20 mouse cellular contexts compared by ENCODE assay signal in genomic region chr1:89709824-89710223, GRCm38 (mm10).
"Had no signal": no experiment of that assay in that cellular context is flagged by ENCODE, and none has a peak within 500 bp of the region (broad histone marks: within the 10 kb centered on the region; RNA-seq: fewer than 3 reads in every experiment).

No protein-coding gene starts in this region.

- H3K27ac ChIP-seq: hindbrain, postnatal 0 days; kidney, postnatal 0 days; layer of hippocampus, adult 2 months; liver, embryonic 14.5 days; macrophage; midbrain, embryonic 12.5 days; midbrain, embryonic 15.5 days; neural tube, embryonic 12.5 days; neural tube, embryonic 15.5 days had no signal

- H3K4me2 ChIP-seq: midbrain, embryonic 12.5 days; midbrain, embryonic 15.5 days; neural tube, embryonic 12.5 days; neural tube, embryonic 15.5 days had no signal

- H3K4me3 ChIP-seq: layer of hippocampus, adult 2 months; midbrain, embryonic 12.5 days; midbrain, embryonic 15.5 days; neural tube, embryonic 12.5 days; neural tube, embryonic 15.5 days had no signal

- H3K27me3 ChIP-seq: midbrain, embryonic 15.5 days; neural tube, embryonic 15.5 days had no signal

- H3K9ac ChIP-seq: liver, embryonic 14.5 days; midbrain, embryonic 12.5 days; midbrain, embryonic 15.5 days; neural tube, embryonic 12.5 days; neural tube, embryonic 15.5 days had no signal

- ATAC-seq: hindbrain, postnatal 0 days; inflammation-experienced regulatory T-cells, adult 6 months; intestine, embryonic 16.5 days; midbrain, embryonic 15.5 days had no signal

- DNase-seq: kidney, adult 8-10 months; kidney, postnatal 25 days; layer of hippocampus, adult 9-11 months; lung, adult 2 months; lung, postnatal 14 days; right cerebral cortex, adult 18-20 months; right cerebral cortex, postnatal 25 days; spleen, adult 18-20 months; thymus, postnatal 25 days had no signal

- H3K36me3 ChIP-seq: midbrain, embryonic 15.5 days had no signal

- H3K9me3 ChIP-seq: midbrain, embryonic 12.5 days; midbrain, embryonic 15.5 days; neural tube, embryonic 12.5 days; neural tube, embryonic 15.5 days had no signal
